Mouse (Mus musculus) G1E (cell line): Measurements from ENCODE around the gene Fis1.

Source experiments
- CTCF ChIP-seq: IDR thresholded peaks from 2 replicates; pipeline ENCODE4 v1.5.1; 2012; ENCODE audit warnings: low read depth, low read length, inconsistent platforms, mixed read lengths
- GATA1 ChIP-seq: IDR thresholded peaks from 2 replicates; pipeline ENCODE4 v1.6.1; 2012; ENCODE audit warnings: borderline replicate concordance, low read length, inconsistent platforms, mixed read lengths

- TF ChIP-seq CTCF = no peak
- no peak for TF ChIP-seq GATA1
These were observed 12.1 kb upstream of the Fis1 start for GRCm38 (mm10) chr5:136940845-136941560.
